Mouse (Mus musculus): Measurements from ENCODE around the gene Omt2a. TPM values are rescaled to one million over a fixed set of nuclear protein-coding genes. Genes with fewer than 3 reads are reported as not detected.

Gene Omt2a
- polyA plus RNA-seq (2012; rRNA removed): not detected in 2 replicates

- Histone ChIP-seq H3K36me3 (ENCODE audit: control insufficient read depth, insufficient read depth, low read length) (no peaks in the 10 kb centered on the region), H3K27me3 (ENCODE audit: control insufficient read depth, insufficient read depth, low read length) (no peaks in the 10 kb centered on the region), H3K4me1 (ENCODE audit: control insufficient read depth, insufficient read depth, insufficient read length, low read length) (no peaks in the 10 kb centered on the region), H3K4me3 (ENCODE audit: low read depth, low read length) (no peak within 1 kb of the TSS), H3K27ac (ENCODE audit: insufficient read depth, low read depth, low read length) (no peak within 1 kb of the TSS)
- TF ChIP-seq CTCF (IDR thresholded peaks at IDR 0.05; ENCODE audit: extremely low read depth, insufficient read length, insufficient replicate concordance, low read depth, low read length): no peak
- 90% methylated on average over 2 of the region's 2 CpGs for WGBS
These were observed at the start of gene Omt2a for GRCm38 (mm10) chr9:78314696-78315095. Omt2a (minus strand) TSS chr9:78314796.

GRCm38 (mm10) chr9:78363374-78363773, 48.8 kb upstream of the Omt2a start:
- TF ChIP-seq POLR2A (IDR thresholded peaks at IDR 0.05; ENCODE audit: low read depth, low read length) (no peak), CTCF (IDR thresholded peaks at IDR 0.05; ENCODE audit: extremely low read depth, insufficient read length, insufficient replicate concordance, low read depth, low read length) (no peak)
- Histone ChIP-seq H3K27ac (ENCODE audit: insufficient read depth, low read depth, low read length) (no peak overlapping the region), H3K27me3 (ENCODE audit: control insufficient read depth, insufficient read depth, low read length) (no peaks in the 10 kb centered on the region), H3K4me1 (ENCODE audit: control insufficient read depth, insufficient read depth, insufficient read length, low read length) (no peaks in the 10 kb centered on the region), H3K4me3 (ENCODE audit: low read depth, low read length) (no peak overlapping the region), H3K36me3 (ENCODE audit: control insufficient read depth, insufficient read depth, low read length) (no peaks in the 10 kb centered on the region)
- 57% methylated on average over 6 of the region's 6 CpGs for WGBS

- Histone ChIP-seq H3K4me1 (ENCODE audit: control insufficient read depth, insufficient read depth, insufficient read length, low read length) (peaks cover 5% of the 10 kb centered on the region; the same call in 1 of the 2 replicates), H3K4me3 (ENCODE audit: low read depth, low read length) (no peak overlapping the region)
- WGBS: 53% methylated on average over 2 of the region's 2 CpGs
These were observed 45.9 kb upstream of the Omt2a start for GRCm38 (mm10) chr9:78360484-78360872.

GRCm38 (mm10) chr9:78359750-78360483, 45.3 kb upstream of the Omt2a start:
- no peak for TF ChIP-seq POLR2A (IDR thresholded peaks at IDR 0.05; ENCODE audit: low read depth, low read length)
- no peak for TF ChIP-seq CTCF (IDR thresholded peaks at IDR 0.05; ENCODE audit: extremely low read depth, insufficient read length, insufficient replicate concordance, low read depth, low read length)
- 86% methylated on average over 6 of the region's 6 CpGs for WGBS
- no peak overlapping the region for H3K4me3 ChIP-seq (ENCODE audit: low read depth, low read length)

More at GRCm38 (mm10) chr9:78360484-78360872, 45.9 kb upstream of the Omt2a start:
- Histone ChIP-seq H3K27ac (ENCODE audit: insufficient read depth, low read depth, low read length) (no peak overlapping the region), H3K27me3 (ENCODE audit: control insufficient read depth, insufficient read depth, low read length) (no peaks in the 10 kb centered on the region), H3K36me3 (ENCODE audit: control insufficient read depth, insufficient read depth, low read length) (no peaks in the 10 kb centered on the region)
- TF ChIP-seq CTCF (IDR thresholded peaks at IDR 0.05; ENCODE audit: extremely low read depth, insufficient read length, insufficient replicate concordance, low read depth, low read length) (no peak), POLR2A (IDR thresholded peaks at IDR 0.05; ENCODE audit: low read depth, low read length) (no peak)

GRCm38 (mm10) chr9:78358053-78358452, 43.5 kb upstream of the Omt2a start:
- no peak overlapping the region for H3K4me3 ChIP-seq (ENCODE audit: low read depth, low read length)
- no peak for TF ChIP-seq POLR2A (IDR thresholded peaks at IDR 0.05; ENCODE audit: low read depth, low read length)
- TF ChIP-seq CTCF (IDR thresholded peaks at IDR 0.05; ENCODE audit: extremely low read depth, insufficient read length, insufficient replicate concordance, low read depth, low read length): peak; percentile 68; the same call in 1 of the 2 replicates
- WGBS: 9% methylated on average over 9 of the region's 9 CpGs
- H3K27ac ChIP-seq (ENCODE audit: insufficient read depth, low read depth, low read length): no peak overlapping the region
- H3K27me3 ChIP-seq (ENCODE audit: control insufficient read depth, insufficient read depth, low read length): no peaks in the 10 kb centered on the region
- H3K36me3 ChIP-seq (ENCODE audit: control insufficient read depth, insufficient read depth, low read length): no peaks in the 10 kb centered on the region
- H3K4me1 ChIP-seq (ENCODE audit: control insufficient read depth, insufficient read depth, insufficient read length, low read length): peaks cover 5% of the 10 kb centered on the region; the same call in 1 of the 2 replicates

More at GRCm38 (mm10) chr9:78359750-78360483, 45.3 kb upstream of the Omt2a start:
- Histone ChIP-seq H3K27me3 (ENCODE audit: control insufficient read depth, insufficient read depth, low read length) (no peaks in the 10 kb centered on the region), H3K4me1 (ENCODE audit: control insufficient read depth, insufficient read depth, insufficient read length, low read length) (peaks cover 5% of the 10 kb centered on the region; the same call in 1 of the 2 replicates), H3K36me3 (ENCODE audit: control insufficient read depth, insufficient read depth, low read length) (no peaks in the 10 kb centered on the region), H3K27ac (ENCODE audit: insufficient read depth, low read depth, low read length) (no peak overlapping the region)

GRCm38 (mm10) chr9:78355611-78356010, 41.0 kb upstream of the Omt2a start, which contains the start of gene Gsta2:
Gsta2 (minus strand) TSS chr9:78355788.
- Histone ChIP-seq H3K4me3 (ENCODE audit: low read depth, low read length) (no peak within 1 kb of the TSS), H3K4me1 (ENCODE audit: control insufficient read depth, insufficient read depth, insufficient read length, low read length) (peaks cover 5% of the 10 kb centered on the region; the same call in 1 of the 2 replicates), H3K36me3 (ENCODE audit: control insufficient read depth, insufficient read depth, low read length) (no peaks in the 10 kb centered on the region), H3K27ac (ENCODE audit: insufficient read depth, low read depth, low read length) (no peak within 1 kb of the TSS), H3K27me3 (ENCODE audit: control insufficient read depth, insufficient read depth, low read length) (no peaks in the 10 kb centered on the region)
- TF ChIP-seq CTCF (IDR thresholded peaks at IDR 0.05; ENCODE audit: extremely low read depth, insufficient read length, insufficient replicate concordance, low read depth, low read length) (no peak), POLR2A (IDR thresholded peaks at IDR 0.05; ENCODE audit: low read depth, low read length) (no peak)
- 89% methylated on average over 8 of the region's 8 CpGs for WGBS
